Mouse (Mus musculus): ENCODE results near the gene Tmem52b. TPM values are rescaled to one million over a fixed set of nuclear protein-coding genes. Genes with fewer than 3 reads are reported as not detected.
"Not testable (repeated sequence)": the region's sequence is repeated elsewhere in the genome, so short reads cannot be mapped to it uniquely, and the experiment has no call there.

Tmem52b gene
- not detected for total RNA-seq (2021)

DNA sequence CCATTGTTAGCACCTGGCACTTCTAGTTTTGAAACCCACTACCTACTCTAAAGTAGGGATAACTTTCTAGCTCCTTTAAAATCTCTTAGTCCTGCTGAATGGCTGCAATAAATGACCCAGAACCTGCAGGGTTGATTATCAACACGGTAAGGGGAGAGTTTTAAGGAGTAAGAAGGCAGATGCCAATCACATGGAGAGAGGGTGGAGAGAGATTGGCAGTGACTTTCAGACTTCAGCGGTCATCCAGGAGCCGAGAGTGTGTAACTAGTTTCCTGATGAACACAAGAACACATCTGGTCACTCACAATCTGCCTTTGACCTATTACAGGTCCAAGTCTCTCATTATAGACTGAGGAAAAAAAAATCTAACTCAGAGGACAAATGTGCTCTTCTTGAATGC lies at the start of gene Tmem52b:
Gene Tmem52b, plus strand, starts transcription at position 189 of the 400 bp plus-strand sequence.
- DNase-seq (ENCODE audit: extremely low spot score in 1 of 2, low spot score in 1 of 2): no peak

DNA sequence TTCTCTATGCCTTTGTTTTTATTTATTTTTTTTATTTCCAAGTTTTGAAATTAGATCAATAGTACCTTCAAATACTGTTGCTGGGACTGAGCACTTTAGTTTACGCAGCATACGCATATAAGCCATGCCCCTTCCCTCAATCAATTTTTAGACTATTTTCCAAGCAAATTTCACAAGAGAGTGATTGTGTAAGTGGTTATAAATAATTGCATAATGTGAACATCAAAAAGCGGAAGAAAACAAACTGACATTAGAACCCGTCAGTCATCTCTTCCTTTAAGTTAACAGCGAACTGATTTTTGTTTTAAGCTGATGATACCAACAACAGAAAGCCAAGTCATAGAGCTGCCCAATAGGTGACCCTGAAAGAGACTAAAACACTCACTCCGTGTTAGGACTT lies 41.0 kb upstream of the Tmem52b start:
- no peak for DNase-seq (ENCODE audit: extremely low spot score in 1 of 2, low spot score in 1 of 2)

DNA sequence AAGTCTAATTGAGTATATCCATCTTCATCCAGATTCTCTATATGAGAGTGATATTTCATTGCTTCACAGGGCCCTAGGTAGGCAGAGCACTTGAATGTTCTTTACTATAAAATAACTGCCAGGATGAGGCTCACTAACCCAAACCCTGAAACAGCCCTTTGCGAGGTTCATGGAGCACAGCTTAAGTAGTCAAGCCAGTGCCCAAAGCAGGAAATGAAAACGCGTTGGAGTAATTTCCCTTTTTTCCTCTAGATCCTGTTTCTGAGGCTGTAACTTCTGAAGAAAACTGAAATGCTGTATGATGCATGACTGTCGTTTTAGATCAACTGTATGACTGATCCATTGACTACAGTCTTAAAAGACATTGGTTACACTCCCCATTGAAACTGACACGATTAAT lies 39.7 kb upstream of the Tmem52b start:
- no peak for DNase-seq (ENCODE audit: extremely low spot score in 1 of 2, low spot score in 1 of 2)

DNA sequence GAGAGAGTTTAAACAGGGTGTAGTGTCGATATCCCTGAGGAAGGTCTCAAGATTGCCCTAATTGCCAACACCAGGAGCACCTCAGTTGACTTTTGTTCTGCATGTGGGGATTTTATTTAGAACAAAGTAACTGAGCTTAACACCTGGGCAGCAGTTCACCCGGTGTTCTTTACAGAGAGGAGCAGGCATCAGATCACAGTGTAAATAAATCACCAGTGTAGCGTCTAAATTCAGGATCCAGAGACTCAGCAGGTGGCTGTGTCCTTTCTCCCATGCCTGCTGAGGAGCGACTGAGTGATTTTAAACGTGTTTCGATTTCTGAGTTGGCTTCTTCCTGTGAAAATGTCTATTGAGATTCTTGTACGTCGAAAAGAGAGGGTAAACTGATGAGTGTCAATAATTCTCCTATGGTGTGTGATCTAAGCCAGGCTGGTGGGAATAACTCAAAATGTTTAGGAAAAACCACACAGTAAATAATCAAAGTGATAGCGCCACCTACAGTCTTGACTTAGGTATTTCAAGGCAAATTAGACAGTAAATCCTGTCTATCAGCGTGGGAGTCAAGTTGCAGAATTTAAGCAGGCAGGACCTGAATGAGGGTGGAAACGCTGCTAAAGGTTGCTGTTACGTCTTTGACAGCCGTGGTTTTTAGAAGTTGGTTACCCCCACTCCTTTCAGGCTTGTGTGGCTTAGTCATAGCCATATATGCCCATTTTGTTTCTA lies 35.8 kb upstream of the Tmem52b start:
- DNase-seq (ENCODE audit: extremely low spot score in 1 of 2, low spot score in 1 of 2): no peak

DNA sequence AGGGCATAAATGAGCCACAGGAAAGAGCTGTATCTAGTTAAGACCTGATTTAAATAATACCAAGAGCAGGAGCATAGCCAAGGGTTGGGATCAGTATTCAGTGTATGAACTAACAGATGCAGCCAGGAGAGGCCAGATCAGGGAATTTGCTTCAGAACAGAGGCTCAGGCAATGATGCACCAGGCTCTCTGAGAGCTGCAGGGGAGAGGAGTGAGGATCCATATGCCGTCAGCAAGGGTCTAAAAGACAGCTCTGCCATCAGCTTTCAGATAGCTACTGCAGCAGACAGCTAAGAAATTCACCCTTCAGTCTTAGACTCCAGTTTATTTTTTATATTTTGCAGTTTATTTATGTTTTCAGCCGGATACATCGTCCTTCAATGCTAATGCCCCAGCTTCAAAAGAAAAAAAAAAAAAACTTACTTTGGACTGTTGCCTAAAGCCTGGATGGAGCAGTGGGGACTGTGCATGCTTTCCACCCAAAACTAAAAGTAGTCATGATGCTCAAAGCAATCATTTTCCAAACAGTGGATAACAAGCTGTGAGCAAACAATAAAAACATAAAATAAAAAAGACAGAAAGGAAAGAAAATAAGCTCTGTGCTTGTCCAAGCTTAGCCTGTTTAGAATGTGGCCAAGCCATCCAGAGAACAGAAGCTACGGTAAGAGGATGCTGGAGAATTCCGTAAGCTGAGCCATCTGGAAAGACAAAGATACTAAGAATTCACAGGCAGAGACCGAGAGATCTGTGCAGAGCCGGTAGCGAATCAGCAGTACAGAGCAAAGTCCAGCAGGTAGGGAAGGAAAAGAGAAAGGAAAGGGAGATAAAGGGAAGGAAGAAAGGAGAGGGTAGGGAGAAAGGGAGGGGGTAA lies 32.0 kb upstream of the Tmem52b start:
- DNase-seq (ENCODE audit: extremely low spot score in 1 of 2, low spot score in 1 of 2): peak in 1 of 2 experiments; percentile 16

DNA sequence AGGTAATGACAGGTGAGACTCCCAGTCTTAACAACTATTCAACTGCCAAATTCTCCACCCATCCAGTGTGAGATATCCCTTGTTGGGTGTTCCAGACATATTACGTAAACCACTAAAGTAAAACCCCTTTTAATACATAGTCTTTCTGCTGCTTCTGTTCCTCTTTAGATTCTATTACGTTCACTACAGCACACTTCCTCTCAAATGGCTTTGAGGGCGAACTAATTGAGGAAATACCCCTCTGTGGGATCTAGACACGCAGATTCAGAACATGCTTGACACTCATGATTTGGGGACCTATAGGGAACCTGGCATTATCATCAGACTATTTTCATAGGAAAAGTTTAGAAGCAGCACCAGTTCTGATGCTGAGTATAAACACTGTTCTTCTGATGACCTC lies 17.4 kb upstream of the Tmem52b start:
- no peak for DNase-seq (ENCODE audit: extremely low spot score in 1 of 2, low spot score in 1 of 2)

DNA sequence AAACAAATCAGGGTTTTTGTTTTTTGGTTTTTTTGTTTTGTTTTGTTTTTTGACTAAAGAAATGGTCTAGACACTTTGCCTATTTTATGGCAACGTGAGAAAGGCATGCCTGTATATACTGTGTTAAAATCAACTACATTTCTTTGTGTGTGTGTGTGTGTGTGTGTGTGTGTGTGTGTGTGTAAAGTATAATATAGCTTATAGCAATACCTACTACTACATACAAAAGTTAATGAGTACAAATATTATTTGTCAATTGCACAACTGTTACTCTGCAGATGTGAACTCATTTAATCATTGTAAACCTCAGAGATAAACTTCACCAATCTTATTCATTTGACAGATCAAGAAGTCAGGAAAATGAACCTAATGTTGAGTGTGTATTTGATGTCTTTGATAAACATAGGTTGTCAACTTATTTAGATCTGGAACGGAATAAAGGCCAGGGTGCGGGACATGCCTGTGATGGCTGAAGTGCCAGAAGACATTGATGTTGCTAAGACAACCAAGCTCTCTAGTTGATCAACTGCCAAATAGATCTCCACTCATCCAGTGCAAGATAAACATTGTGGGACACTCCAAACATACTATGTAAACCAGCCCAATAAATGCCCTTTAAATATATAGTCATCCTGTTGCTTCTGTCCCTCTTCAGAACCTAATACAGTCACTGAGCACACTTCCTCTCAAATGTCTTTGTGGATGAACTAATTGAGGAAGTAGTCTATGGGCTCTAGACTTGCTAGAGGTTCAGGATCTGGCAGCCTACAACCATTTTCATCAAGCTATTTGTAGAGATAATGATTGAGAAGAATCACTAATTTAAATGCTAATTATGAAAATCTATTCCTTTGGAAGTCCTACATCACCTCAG lies 14.8 kb upstream of the Tmem52b start:
- DNase-seq (ENCODE audit: extremely low spot score in 1 of 2, low spot score in 1 of 2): no peak

DNA sequence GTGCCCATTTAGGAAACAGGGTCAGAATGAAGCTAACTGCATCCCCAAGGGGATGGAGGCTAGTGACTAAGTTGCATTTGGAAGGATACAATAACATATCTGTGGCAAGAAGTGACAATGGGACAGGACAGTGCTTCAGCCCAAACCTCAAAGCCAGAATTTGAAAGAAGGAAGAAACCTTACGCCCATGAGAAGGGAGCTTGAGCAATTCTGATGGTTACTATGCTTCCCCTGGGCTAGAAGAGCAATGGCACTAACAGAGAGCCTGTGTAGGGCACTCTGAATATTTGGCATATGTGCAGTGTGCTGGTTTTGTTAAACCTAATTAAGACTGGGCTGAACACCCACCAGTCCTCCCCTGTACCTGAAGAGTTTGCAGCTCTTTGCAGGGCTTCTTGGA lies 12.8 kb upstream of the Tmem52b start:
- not testable (repeated sequence) for DNase-seq (ENCODE audit: extremely low spot score in 1 of 2, low spot score in 1 of 2)

DNA sequence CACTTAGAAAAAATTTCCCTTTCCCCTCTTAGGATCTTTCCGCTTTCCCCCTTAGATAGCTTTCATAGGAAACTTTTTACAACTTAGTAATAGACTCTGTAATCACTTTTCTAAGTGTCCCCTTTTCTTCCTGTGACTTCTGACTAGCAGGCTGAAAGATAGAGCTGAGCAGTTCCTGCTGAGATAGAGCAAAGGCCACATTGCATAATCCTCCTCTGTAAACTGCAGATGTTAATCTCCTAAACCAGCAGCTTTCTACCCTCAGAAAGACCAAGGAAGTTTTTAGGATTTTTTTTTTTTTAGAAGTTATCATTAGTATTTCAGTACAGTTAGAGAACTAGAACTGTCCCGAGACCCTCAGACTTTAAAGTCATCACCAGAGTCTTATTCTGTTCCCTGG lies 8.9 kb upstream of the Tmem52b start:
- DNase-seq (ENCODE audit: extremely low spot score in 1 of 2, low spot score in 1 of 2): no peak

DNA sequence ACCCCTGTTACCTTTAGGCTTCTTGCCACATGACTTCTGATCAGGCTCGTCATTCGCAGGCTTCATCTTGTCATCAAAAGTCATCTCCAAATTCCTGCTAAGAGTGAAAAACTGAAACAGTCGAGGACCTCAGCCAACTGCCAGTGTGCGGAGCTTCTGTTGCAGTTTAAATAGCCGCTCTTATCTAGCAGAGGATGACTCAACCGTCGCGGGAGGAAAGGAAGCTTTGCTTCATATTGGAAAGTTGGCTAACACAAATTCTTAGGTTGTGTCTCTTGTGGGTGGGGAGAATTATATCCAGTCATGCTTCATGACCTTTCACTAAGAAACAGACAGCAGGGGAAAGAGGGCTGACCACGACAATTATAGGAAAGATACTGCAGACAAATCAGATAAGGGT lies 5.3 kb upstream of the Tmem52b start, which contains the start of gene Olr1:
Gene Olr1, minus strand, starts transcription at position 142 of the 400 bp plus-strand sequence.
- DNase-seq (ENCODE audit: extremely low spot score in 1 of 2, low spot score in 1 of 2): no peak

DNA sequence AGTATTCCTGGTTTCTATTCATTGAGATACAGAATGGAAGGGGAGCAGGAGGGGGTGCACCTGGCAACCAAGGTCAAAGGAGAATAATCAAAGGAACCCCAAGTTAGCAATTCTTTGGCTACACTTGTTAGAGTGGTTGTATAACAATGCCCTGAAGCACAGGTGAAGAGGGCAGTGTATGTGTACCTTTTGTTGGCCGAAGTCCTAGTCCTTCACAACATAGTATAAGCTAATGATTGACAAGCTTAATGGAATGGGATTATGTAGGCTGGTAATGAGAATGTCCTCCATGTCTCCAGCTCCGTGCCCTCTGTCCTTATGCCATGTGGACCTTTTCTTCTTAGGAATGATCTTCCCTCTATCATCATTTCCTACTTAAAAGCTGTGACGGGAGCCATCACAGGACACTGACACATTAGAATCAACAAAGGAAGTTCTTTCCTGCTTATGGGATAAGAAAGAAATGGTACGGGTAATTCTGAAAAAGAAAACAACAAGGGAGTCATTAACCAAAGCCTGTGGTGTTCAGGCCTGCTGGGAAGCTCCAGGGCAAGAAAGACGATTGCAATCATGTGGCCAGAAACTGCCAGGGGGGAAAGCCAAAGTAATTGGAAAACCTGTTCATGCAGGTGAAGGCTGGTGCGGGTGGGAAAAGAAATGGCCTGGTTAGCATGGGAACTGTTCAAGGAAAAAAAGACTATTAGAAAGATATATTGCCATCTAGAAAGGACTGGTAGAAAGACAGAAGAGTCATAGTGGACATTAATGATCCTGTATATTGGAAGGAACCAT lies 2.0 kb upstream of the Tmem52b start:
- no peak for DNase-seq (ENCODE audit: extremely low spot score in 1 of 2, low spot score in 1 of 2)

DNA sequence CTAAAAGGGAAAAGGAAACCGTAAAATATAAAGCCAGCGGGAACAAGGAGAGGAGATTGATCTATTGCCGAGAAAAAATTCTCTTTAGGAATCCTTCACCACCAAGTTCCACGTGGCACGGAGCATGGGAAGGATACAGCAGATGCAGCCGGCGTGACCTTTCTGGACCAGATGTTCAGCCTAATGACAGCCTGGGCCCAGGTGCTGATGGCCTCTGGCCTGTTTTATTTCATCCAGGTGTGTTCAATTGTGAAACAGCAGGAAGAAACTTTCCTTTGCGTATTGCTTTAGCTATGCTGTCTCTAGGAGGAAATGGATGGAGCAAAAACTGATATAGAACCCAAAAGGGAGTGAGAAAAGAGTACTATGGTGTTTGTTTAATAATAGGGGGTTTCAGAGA lies 513 bp downstream of the Tmem52b start:
- no peak for DNase-seq (ENCODE audit: extremely low spot score in 1 of 2, low spot score in 1 of 2)

DNA sequence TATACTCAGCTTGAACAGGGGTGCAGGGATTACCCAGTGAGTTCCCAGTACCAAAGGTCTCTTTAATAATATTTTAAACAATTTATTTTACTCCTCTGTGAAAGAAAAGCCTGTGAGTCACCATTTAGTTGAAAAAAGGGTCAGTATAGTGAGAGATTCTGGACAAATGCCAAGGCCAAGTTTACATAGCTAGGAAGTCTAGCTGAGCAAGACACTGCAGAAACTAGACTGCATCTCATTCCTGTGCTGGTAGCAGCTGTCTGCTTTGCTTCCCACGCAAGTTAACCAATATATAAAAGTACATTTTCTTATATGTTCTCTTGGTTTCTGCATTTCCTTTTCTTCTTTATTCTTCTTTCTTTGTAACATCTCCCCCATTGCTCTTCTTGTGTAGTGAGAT lies 1.1 kb downstream of the Tmem52b start:
- DNase-seq (ENCODE audit: extremely low spot score in 1 of 2, low spot score in 1 of 2): no peak

DNA sequence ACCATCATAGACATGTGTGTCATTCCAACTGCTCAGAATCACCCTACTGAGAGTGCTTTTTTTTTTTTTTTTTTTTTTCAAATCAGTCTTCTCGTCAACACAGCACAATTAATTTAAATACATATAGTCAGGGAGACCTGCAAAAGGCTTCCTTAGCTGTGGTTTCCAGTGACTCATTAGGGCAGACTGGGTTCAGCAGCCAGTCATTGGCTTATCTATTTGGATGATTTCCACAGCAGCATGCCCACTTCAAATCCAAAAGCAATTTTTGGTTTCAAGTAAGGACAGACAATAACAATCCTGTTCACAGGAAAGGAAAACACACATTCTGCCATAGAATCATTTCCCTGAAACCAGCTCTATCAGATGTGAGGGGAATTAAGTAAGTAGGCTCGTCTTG lies 2.0 kb downstream of the Tmem52b start:
- no peak for DNase-seq (ENCODE audit: extremely low spot score in 1 of 2, low spot score in 1 of 2)

DNA sequence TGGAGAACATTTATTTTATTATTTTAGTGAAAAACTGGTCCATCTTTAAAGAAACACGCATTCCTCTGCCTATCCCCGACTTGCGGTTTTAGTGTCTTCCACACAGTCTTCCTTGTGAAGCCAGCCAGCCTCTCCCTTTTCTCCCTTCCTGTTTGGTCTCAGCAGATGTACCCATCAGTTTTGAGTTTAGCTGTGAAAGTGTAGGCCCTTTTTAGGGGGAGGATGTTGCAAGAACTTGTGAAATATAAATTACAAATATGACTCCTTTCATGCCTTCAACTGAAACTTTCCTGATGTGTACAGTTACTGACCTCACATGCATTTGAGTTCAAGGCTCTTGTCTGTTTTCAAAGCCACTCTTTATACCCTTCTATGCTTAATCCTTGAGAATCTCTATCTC lies 2.7 kb downstream of the Tmem52b start:
- no peak for DNase-seq (ENCODE audit: extremely low spot score in 1 of 2, low spot score in 1 of 2)

DNA sequence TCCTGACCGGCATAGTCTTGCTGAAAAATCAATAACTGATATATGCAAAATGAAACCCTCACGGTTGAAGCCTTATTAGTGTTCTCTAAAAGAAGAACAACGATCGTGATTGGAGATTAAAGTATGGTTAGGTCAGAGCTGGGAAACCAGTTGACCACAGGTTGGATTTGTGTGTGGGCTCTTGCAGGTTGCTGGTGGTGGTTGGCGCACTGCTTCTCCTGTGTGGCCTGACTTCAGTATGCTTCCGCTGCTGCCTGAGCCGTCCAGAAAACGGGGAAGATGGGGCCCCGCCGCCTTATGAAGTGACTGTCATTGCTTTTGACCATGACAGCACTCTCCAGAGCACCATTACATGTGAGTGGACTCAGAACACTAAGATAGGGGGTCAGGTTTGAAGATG lies 4.0 kb downstream of the Tmem52b start:
- no peak for DNase-seq (ENCODE audit: extremely low spot score in 1 of 2, low spot score in 1 of 2)

DNA sequence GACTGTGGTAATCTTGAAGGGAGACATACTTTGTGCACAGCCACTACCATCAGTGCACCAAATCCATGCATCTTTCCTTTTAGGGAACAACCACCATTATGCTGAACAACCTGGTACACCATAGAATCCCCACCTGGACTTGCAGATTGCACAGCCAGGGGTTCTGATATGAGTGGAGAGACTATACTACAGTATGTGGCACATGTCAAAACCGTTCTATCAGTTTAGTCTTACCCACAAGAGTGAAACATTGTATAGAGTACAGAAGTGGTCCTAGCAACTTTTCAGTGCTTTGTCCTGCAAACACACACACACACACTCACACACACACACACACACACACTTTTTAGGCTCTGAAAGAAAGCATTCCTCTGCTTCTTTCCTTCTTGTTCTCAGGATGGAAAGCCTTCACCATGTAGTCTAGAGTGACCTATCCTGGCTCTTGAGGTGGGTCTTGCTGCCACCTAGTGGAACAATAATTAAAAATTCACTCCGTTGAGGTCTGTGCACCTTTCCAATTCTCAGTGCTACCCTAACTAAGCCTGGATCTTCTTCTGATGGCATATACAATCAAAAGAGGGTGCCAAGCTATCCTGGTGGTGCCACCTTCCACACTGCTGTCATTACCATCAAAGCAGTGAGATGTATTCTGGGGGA lies 5.5 kb downstream of the Tmem52b start:
- DNase-seq (ENCODE audit: extremely low spot score in 1 of 2, low spot score in 1 of 2): no peak

DNA sequence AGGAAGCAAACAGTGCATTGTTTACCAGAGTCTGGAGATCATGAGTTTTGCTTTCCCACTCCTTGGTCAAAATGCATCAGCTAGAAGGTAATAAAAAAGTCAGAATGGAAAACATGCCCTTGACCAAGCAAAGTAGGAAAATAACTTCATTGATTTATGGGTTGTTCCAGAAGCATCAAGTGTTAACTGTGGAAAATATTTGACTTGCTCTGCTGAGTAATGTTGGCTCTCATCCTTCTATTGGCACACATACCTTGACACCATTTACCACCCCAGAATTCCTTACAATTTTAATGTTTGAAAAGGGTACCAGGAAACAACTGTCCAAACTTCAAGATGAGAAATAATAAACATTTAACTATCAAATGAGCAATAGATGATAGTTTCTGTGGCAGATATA lies 13.7 kb downstream of the Tmem52b start:
- DNase-seq (ENCODE audit: extremely low spot score in 1 of 2, low spot score in 1 of 2): no peak

DNA sequence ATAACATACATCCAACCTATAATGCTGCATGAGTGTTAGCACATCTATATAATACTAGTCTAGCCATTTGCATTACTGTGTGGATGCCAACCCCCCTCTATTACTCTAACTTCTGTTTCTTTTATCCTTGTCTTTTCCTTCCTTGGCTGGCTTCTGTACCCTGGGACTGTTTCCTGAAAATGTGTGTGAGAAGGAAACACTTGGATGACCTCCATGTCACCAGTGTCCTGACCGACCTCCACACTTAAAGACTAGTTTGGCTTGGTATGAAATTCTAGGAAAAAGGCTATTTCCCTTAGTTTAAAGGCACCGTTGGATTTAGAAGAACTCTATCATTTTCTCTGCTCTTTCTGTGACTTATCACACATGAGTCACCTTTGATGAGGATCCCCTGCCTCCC lies 15.1 kb downstream of the Tmem52b start:
- no peak for DNase-seq (ENCODE audit: extremely low spot score in 1 of 2, low spot score in 1 of 2)

DNA sequence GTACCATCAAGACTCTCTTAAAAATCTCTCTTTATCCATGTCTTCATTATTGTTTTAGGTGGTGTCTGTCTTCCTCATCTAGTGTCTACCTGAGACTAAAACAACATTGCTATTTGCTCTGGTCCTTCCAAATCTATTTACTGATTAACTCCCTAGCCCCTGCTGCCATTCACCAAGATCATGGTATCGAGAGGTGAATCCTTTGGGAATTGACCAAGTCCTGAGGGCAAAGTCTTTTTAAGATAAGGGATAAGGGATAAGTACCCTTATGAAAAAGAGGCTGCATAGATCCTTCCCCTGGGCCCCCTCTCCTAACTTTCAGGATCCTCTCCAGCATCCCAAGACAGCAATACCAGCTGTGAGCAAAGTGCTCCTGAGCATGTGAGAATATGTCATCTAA lies 17.2 kb downstream of the Tmem52b start:
- no peak for DNase-seq (ENCODE audit: extremely low spot score in 1 of 2, low spot score in 1 of 2)
